Mouse (Mus musculus) bone marrow, adult 2 months (tissue): ENCODE measurements around the gene Tex14.

ENCODE experiments used
- CTCF ChIP-seq: fragments of 200-500 bp; IDR thresholded peaks from 2 replicates; pipeline ENCODE4 v1.5.1; 2011; ENCODE audit warnings: low read length, control low read depth; ENCODE audit not compliant: control insufficient read depth, insufficient read depth
- POLR2A ChIP-seq: fragments of 200-500 bp; IDR thresholded peaks from 2 replicates; pipeline ENCODE4 v1.6.1; 2011; ENCODE audit warnings: low read depth, mild to moderate bottlenecking, control low read depth, low read length, borderline replicate concordance; ENCODE audit not compliant: control insufficient read depth

GRCm38 (mm10) chr11:87574520-87575180 is 169.8 kb downstream of the Tex14 start:
- TF ChIP-seq POLR2A (no peak), CTCF (no peak)
